Mouse (Mus musculus) embryonic facial prominence, embryonic 11.5 days (tissue): ENCODE data around the gene Hinfp. TPM values are rescaled to one million over a fixed set of nuclear protein-coding genes. Genes with fewer than 3 reads are reported as not detected.

Source experiments
- ATAC-seq: fragments of 200-750 bp; cut with Nextera tagmentation; replicated peaks from 2 replicates; pipeline ENCODE4 v1.8.0; 2017; ENCODE audit warnings: low read depth; ENCODE audit not compliant: insufficient number of reproducible peaks, low FRiP score, low TSS enrichment
- DNase-seq: peaks from one replicate; pipeline ENCODE4 v3.0.0-alpha.2; 2015; ENCODE audit warnings: low spot score
- H3K27ac ChIP-seq: fragments of 300-500 bp; sonication (generic); replicated peaks from 2 replicates; pipeline ENCODE4 v1.5.1; 2014; ENCODE audit warnings: mild to moderate bottlenecking, low read depth, low read length, control low read depth
- H3K27me3 ChIP-seq: fragments of 300-500 bp; sonication (generic); 2 replicates; pipeline ENCODE4 v1.6.1; 2014; ENCODE audit warnings: mild to moderate bottlenecking, low read length, moderate library complexity, mixed read lengths; ENCODE audit not compliant: control insufficient read depth, insufficient read depth
- H3K36me3 ChIP-seq: fragments of 300-500 bp; sonication (generic); replicated peaks from 2 replicates; pipeline ENCODE4 v1.6.1; 2014; ENCODE audit warnings: low read depth, mild to moderate bottlenecking, low read length, moderate library complexity, mixed read lengths; ENCODE audit not compliant: control insufficient read depth, insufficient read depth
- H3K4me1 ChIP-seq: fragments of 300-500 bp; sonication (generic); 2 replicates; pipeline ENCODE4 v1.6.1; 2014; ENCODE audit warnings: low read length, mixed read lengths; ENCODE audit not compliant: control insufficient read depth, insufficient read depth
- H3K4me2 ChIP-seq: fragments of 300-500 bp; sonication (generic); 2 replicates; pipeline ENCODE4 v1.6.1; 2014; ENCODE audit warnings: low read depth, mild to moderate bottlenecking, control low read depth, low read length, moderate library complexity
- H3K4me3 ChIP-seq: fragments of 300-500 bp; sonication (generic); 2 replicates; pipeline ENCODE4 v1.5.1; 2014; ENCODE audit warnings: low read depth, low read length, control low read depth
- H3K9ac ChIP-seq: fragments of 300-500 bp; sonication (generic); replicated peaks from 2 replicates; pipeline ENCODE4 v1.6.1; 2014; ENCODE audit warnings: mild to moderate bottlenecking, control low read depth, low read length
- H3K9me3 ChIP-seq: fragments of 300-500 bp; sonication (generic); replicated peaks from 2 replicates; pipeline ENCODE4 v1.6.1; 2016; ENCODE audit warnings: mild to moderate bottlenecking, low read length, inconsistent platforms, mixed read lengths; ENCODE audit not compliant: control insufficient read depth
- WGBS: fragments of 180-500 bp; shearing (Covaris S2); extraction: QIAGEN DNeasy Blood & Tissue Kit; methylation state at CpG from one replicate; pipeline ENCODE4 v1.1.7; 2014; 5-methylcytosine and 5-hydroxymethylcytosine counted together
- polyA plus RNA-seq: library from polyadenylated mRNA; unstranded; fragments of >200 nt; fragmentation: Nextera tagmentation; extraction: Ambion mirVana; gene quantifications from 2 replicates; pipeline ENCODE4 v1.2.1, GENCODE M21; 2014

The Hinfp gene
- polyA plus RNA-seq, 1 experiment from 2014 or later = 17.2 TPM

- Histone ChIP-seq H3K36me3 (no peaks in the 10 kb centered on the region; the same call in none of the 2 replicates), H3K4me2 (peak within 1 kb of the TSS; percentile 94), H3K4me3 (peak within 1 kb of the TSS; percentile 78), H3K27ac (no peak within 1 kb of the TSS), H3K4me1 (peaks cover 4% of the 10 kb centered on the region), H3K9me3 (no peaks in the 10 kb centered on the region), H3K9ac (peak within 1 kb of the TSS; percentile 77), H3K27me3 (no peaks in the 10 kb centered on the region)
- under 1% methylated on average over 66 of the region's 67 CpGs for WGBS
- ATAC-seq (peak; percentile 96), DNase-seq (peak; percentile 98)
Measured at GRCm38 (mm10) chr9:44319887-44320798, 14.7 kb upstream of the Hinfp start, which contains the start of gene C2cd2l. TSS of gene C2cd2l (minus strand) at chr9:44320285.

DNA sequence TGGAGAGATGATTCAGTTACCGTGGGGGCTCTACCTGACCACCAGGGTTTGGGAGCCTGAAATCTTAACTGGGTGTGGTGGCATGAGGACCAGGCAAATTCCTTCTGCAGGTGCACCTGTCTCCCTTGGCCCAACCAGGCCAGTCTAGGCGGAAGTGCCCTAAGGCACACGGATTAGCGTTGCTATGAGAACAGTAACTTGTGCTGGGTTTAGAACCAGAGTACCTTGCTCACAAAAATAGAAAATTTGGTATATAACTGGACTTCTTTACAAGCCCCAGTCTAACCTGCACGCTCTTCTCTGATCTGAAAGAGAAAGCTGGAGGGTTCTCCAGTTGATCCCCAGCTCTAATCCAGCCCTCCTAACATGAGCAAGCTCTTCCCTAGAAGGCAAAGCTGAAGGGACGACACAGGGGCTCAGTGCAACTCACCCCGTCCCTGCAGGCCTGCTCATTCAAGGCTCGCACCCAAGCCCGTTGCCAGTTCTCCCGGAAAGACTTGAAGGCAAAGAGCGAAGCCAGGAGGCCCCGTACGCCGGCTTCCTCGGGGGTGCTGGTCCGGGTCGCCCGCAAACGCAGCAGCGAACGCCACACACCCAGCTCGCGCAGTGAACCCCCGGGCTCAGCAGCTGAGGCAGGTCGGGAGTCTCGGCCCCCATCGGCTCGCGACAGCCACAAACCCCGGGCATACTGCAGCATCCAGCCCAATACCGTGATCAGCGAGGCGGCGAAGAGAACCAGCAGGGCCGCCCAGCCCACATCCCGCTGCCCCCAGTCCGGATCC, 13.8 kb upstream of the Hinfp start:
- Histone ChIP-seq H3K36me3 (no peaks in the 10 kb centered on the region; the same call in none of the 2 replicates), H3K9ac (peak overlapping the region; percentile 77), H3K27me3 (no peaks in the 10 kb centered on the region), H3K4me3 (peak overlapping the region; percentile 78), H3K9me3 (no peaks in the 10 kb centered on the region), H3K4me1 (peaks cover 4% of the 10 kb centered on the region), H3K4me2 (peak overlapping the region; percentile 94), H3K27ac (no peak overlapping the region)
- DNase-seq (peak; percentile 21), ATAC-seq (no peak)
- WGBS = 3% methylated on average over 37 of the region's 37 CpGs

DNA sequence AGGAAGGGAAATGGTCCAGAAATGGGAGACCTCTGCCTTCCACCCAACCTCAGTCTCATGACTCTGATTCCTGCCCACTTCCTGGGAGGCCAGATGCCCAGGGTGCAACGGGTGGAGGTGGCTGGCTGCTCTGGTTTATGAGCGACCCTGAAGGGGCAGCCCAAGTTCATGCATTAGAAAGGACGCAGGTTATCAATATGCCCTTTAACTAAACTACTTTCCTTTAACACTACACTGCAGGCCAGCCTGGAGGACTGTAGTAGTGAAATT, 13.3 kb upstream of the Hinfp start:
- Histone ChIP-seq H3K9ac (peak overlapping the region; percentile 77), H3K9me3 (no peaks in the 10 kb centered on the region), H3K27me3 (no peaks in the 10 kb centered on the region), H3K36me3 (no peaks in the 10 kb centered on the region; the same call in none of the 2 replicates), H3K4me2 (peak overlapping the region; percentile 94), H3K4me3 (peak overlapping the region; percentile 78), H3K27ac (no peak overlapping the region), H3K4me1 (peaks cover 4% of the 10 kb centered on the region)
- no peak for ATAC-seq
- whole genome bisulfite sequencing = 30% methylated on average over 3 of the region's 3 CpGs
- DNase-seq = no peak

- Histone ChIP-seq H3K36me3 (no peaks in the 10 kb centered on the region; the same call in none of the 2 replicates), H3K27me3 (no peaks in the 10 kb centered on the region), H3K4me2 (peak overlapping the region; percentile 94; the same call in 1 of the 2 replicates), H3K27ac (no peak overlapping the region), H3K9me3 (no peaks in the 10 kb centered on the region), H3K9ac (no peak overlapping the region; the same call in 1 of the 2 replicates), H3K4me1 (peaks cover 4% of the 10 kb centered on the region), H3K4me3 (no peak overlapping the region; the same call in 1 of the 2 replicates)
- 69% methylated on average over 5 of the region's 5 CpGs for WGBS
- ATAC-seq (no peak), DNase-seq (no peak)
Measured at GRCm38 (mm10) chr9:44318076-44318825, 12.8 kb upstream of the Hinfp start.

DNA sequence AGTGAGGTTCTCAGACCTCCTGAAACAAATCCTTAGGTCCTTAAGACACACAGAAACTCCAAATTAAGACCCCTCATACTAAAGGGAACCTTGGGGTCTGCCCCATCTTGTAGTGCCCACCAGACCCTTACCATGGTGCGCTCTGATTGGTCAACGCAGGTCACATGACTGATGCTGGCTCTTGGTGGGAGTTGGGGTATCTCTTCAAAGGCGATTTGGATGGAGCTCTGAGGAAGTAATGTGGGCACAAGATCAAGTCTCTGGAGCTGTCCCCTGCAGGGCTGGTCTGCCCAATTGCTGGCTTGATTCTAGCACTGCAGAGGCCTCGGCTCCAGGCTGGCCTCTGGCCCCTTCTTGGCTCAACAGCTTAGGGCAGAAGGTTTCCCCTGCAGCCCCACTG, 12.0 kb upstream of the Hinfp start:
- Histone ChIP-seq H3K27ac (no peak overlapping the region), H3K27me3 (no peaks in the 10 kb centered on the region), H3K9ac (no peak overlapping the region; the same call in 1 of the 2 replicates), H3K9me3 (no peaks in the 10 kb centered on the region), H3K36me3 (no peaks in the 10 kb centered on the region; the same call in none of the 2 replicates), H3K4me2 (no peak overlapping the region), H3K4me3 (no peak overlapping the region), H3K4me1 (peaks cover 4% of the 10 kb centered on the region)
- ATAC-seq (no peak), DNase-seq (no peak)
- WGBS = 73% methylated on average over 4 of the region's 4 CpGs

DNA sequence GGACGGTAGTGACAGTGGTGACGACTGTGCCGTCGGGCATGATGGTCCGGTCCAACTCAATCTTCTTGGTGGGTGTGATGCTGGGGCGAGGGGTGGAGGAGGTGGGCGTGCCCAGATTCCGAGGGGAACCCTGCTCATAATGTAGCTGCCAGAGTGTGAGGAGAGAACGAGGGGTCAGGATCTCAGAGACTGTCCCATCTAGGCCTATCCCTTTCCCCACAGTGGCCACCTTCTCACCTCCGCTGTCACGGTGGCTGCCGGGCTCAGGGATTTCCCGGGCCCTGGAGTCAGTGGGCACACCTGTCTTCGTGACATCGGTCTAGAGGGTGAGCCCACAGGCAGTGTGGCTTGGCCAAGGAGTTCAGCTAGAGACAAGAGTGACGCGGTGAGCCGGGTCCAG, 9.4 kb upstream of the Hinfp start:
- Histone ChIP-seq H3K9me3 (no peaks in the 10 kb centered on the region), H3K36me3 (no peaks in the 10 kb centered on the region; the same call in none of the 2 replicates), H3K27me3 (no peaks in the 10 kb centered on the region), H3K4me3 (no peak overlapping the region), H3K4me1 (peaks cover 4% of the 10 kb centered on the region), H3K4me2 (no peak overlapping the region), H3K9ac (no peak overlapping the region), H3K27ac (no peak overlapping the region)
- WGBS = 95% methylated on average over 18 of the region's 18 CpGs
- no peak for DNase-seq
- ATAC-seq = no peak

DNA sequence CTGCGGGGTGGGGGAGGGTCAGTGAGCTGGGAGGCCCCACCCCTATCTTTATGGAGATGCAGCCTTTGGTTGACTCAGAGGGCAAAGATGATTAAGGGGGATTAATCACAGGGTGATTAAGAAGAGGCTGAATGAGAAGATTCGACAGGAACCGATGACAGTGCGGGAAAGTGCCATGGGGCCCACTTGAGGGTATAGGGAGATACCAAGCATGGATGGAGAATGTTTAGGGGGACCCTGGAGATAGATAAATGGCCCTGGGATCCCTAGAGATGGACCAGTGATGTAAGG, 8.7 kb upstream of the Hinfp start:
- Histone ChIP-seq H3K27ac (no peak overlapping the region), H3K36me3 (no peaks in the 10 kb centered on the region; the same call in none of the 2 replicates), H3K4me1 (peaks cover 4% of the 10 kb centered on the region), H3K9ac (no peak overlapping the region), H3K4me3 (no peak overlapping the region), H3K9me3 (no peaks in the 10 kb centered on the region), H3K27me3 (no peaks in the 10 kb centered on the region), H3K4me2 (no peak overlapping the region)
- DNase-seq (no peak), ATAC-seq (no peak)
- 77% methylated on average over 4 of the region's 4 CpGs for WGBS
